Mouse (Mus musculus) liver, embryonic 13.5 days (tissue): Measurements from ENCODE around the gene Ccnk. TPM values are rescaled to one million over a fixed set of nuclear protein-coding genes. Genes with fewer than 3 reads are reported as not detected.

Experiments
- ATAC-seq: fragments of 200-750 bp; cut with Nextera tagmentation; 2 replicates; pipeline ENCODE4 v1.8.0; 2017; ENCODE audit warnings: low read depth, mild to moderate bottlenecking, moderate number of reproducible peaks, moderate library complexity
- DNase-seq: peaks from one replicate; pipeline ENCODE4 v3.0.0; 2022
- H3K27ac ChIP-seq: fragments of 300-500 bp; sonication (generic); 2 replicates; pipeline ENCODE4 v1.5.1; 2015; ENCODE audit warnings: moderate library complexity, mild to moderate bottlenecking, inconsistent platforms
- H3K27me3 ChIP-seq: fragments of 300-500 bp; sonication (generic); 2 replicates; pipeline ENCODE4 v1.6.1; 2015; ENCODE audit warnings: mild to moderate bottlenecking, inconsistent platforms
- H3K36me3 ChIP-seq: fragments of 300-500 bp; sonication (generic); 2 replicates; pipeline ENCODE4 v1.6.1; 2015; ENCODE audit warnings: mild to moderate bottlenecking, inconsistent platforms
- H3K4me1 ChIP-seq: fragments of 300-500 bp; sonication (generic); replicated peaks from 2 replicates; pipeline ENCODE4 v1.6.1; 2015; ENCODE audit warnings: inconsistent platforms
- H3K4me2 ChIP-seq: fragments of 300-500 bp; sonication (generic); 2 replicates; pipeline ENCODE4 v1.6.1; 2015; ENCODE audit warnings: inconsistent platforms, mild to moderate bottlenecking, moderate library complexity
- H3K4me3 ChIP-seq: fragments of 300-500 bp; sonication (generic); replicated peaks from 2 replicates; pipeline ENCODE4 v1.5.1; 2015; ENCODE audit warnings: mild to moderate bottlenecking, inconsistent platforms
- H3K9ac ChIP-seq: fragments of 300-500 bp; sonication (generic); 2 replicates; pipeline ENCODE4 v1.6.1; 2015; ENCODE audit warnings: mild to moderate bottlenecking, inconsistent platforms
- H3K9me3 ChIP-seq: fragments of 300-500 bp; sonication (generic); replicated peaks from 2 replicates; pipeline ENCODE4 v1.6.1; 2016; ENCODE audit warnings: inconsistent platforms
- WGBS: fragments of 180-500 bp; shearing (Covaris S2); methylation state at CpG from one replicate; pipeline ENCODE4 v1.1.7; 2015; ENCODE audit not compliant: insufficient replicate concordance; 5-methylcytosine and 5-hydroxymethylcytosine counted together
- polyA plus RNA-seq: library from polyadenylated mRNA; unstranded; fragments of >200 nt; fragmentation: Nextera tagmentation; extraction: Ambion mirVana; gene quantifications from 2 replicates; pipeline ENCODE4 v1.2.1, GENCODE M21; 2015

Gene Ccnk
- polyA plus RNA-seq, 1 experiment from 2014 or later: 2.3 TPM

- DNase-seq (no peak), ATAC-seq (no peak)
- no peak overlapping the region for H3K4me2 ChIP-seq
- no peak overlapping the region for H3K9ac ChIP-seq
- peaks cover 18% of the 10 kb centered on the region for H3K4me1 ChIP-seq
- no peaks in the 10 kb centered on the region for H3K27me3 ChIP-seq
- H3K36me3 ChIP-seq: no peaks in the 10 kb centered on the region
- H3K9me3 ChIP-seq: no peaks in the 10 kb centered on the region
- no peak overlapping the region for H3K27ac ChIP-seq
- H3K4me3 ChIP-seq: no peak overlapping the region
- WGBS: 69% methylated on average over 13 of the region's 13 CpGs
Measured at GRCm38 (mm10) chr12:108226216-108226615, 46.8 kb downstream of the Ccnk start.

DNA sequence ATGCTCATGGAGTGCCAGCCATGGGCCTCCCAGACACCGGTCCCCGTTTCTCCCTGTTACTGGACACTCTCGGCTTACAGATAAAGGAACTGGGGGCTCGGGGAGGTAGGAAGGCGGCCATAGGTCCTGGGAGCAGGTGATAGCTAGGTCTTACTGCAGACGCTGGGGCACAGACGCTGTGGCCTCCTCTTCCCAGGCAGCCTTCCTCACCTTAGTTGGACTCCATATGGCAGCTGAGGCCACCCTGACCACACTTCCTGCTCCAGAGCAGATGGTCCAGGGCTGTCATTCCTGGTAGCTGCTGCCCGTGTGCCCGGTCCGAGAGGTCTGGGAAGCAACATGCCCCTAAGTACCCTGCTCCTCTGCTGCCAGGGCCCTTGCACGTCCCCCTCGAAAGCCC lies 47.6 kb downstream of the Ccnk start:
- H3K4me1 ChIP-seq: peaks cover 21% of the 10 kb centered on the region

DNA sequence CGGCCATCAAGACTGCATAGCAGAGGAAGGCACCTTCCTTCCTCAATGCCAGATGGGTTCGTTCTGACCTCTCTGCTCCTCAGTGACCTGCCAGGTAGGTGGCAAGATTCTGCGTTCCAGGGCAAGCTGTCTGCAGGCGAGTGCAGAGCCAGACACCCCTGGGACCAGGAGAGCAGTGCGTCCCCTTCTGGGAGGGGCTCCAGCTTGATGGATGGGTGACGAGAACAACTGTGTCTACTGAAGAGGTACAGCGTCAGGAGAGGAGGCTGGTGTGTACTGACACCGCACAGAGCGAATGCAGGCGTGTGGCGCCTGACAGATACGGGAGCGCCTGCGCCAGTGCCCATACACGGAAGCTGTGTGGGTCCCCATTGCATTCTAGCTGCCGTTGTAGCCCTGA lies 48.1 kb downstream of the Ccnk start:
- H3K9ac ChIP-seq: no peak overlapping the region
- H3K4me1 ChIP-seq: peaks cover 21% of the 10 kb centered on the region
- H3K36me3 ChIP-seq: no peaks in the 10 kb centered on the region
- H3K27ac ChIP-seq: no peak overlapping the region
- 71% methylated on average over 16 of the region's 16 CpGs for WGBS
- no peak overlapping the region for H3K4me2 ChIP-seq
- H3K9me3 ChIP-seq: no peaks in the 10 kb centered on the region
- no peak overlapping the region for H3K4me3 ChIP-seq
- DNase-seq (no peak), ATAC-seq (no peak)
- no peaks in the 10 kb centered on the region for H3K27me3 ChIP-seq

More for the DNA sequence above, 47.6 kb downstream of the Ccnk start:
- Histone ChIP-seq H3K4me3 (no peak overlapping the region), H3K4me2 (no peak overlapping the region), H3K36me3 (no peaks in the 10 kb centered on the region), H3K27me3 (no peaks in the 10 kb centered on the region), H3K9ac (no peak overlapping the region), H3K27ac (no peak overlapping the region), H3K9me3 (no peaks in the 10 kb centered on the region)
- DNase-seq (no peak), ATAC-seq (no peak)
- 61% methylated on average over 12 of the region's 12 CpGs for WGBS

DNA sequence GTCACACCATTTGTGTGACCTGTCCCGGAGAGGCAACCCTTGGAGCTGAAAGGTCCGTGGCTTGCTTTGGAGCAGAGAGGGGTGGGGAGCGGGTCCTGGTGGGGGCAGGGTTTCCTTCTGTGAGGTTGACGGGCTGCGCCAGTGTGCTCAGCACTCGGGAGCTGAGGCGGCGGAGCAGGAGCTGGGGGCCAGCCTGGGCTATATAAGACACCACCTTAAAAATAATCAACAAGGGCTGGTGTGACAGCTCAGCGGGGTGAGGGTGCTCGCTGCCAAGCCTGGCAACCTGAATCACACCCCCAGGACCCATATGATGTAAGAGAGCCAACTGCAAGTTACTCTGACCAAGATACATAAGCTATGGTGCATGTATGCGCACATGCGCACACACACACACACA lies 50.7 kb downstream of the Ccnk start:
- H3K27me3 ChIP-seq: no peaks in the 10 kb centered on the region
- WGBS: 71% methylated on average over 12 of the region's 12 CpGs
- H3K9ac ChIP-seq: no peak overlapping the region
- DNase-seq (no peak), ATAC-seq (no peak)
- H3K4me1 ChIP-seq: peaks cover 31% of the 10 kb centered on the region
- no peaks in the 10 kb centered on the region for H3K9me3 ChIP-seq
- no peak overlapping the region for H3K4me3 ChIP-seq
- H3K36me3 ChIP-seq: no peaks in the 10 kb centered on the region
- H3K4me2 ChIP-seq: no peak overlapping the region
- H3K27ac ChIP-seq: no peak overlapping the region

GRCm38 (mm10) chr12:108230821-108231794 lies 51.7 kb downstream of the Ccnk start:
- H3K9me3 ChIP-seq: no peaks in the 10 kb centered on the region
- 60% methylated on average over 17 of the region's 18 CpGs for WGBS
- H3K27me3 ChIP-seq: no peaks in the 10 kb centered on the region
- no peaks in the 10 kb centered on the region for H3K36me3 ChIP-seq
- no peak overlapping the region for H3K4me2 ChIP-seq
- no peak overlapping the region for H3K9ac ChIP-seq
- no peak for ATAC-seq
- peaks cover 31% of the 10 kb centered on the region for H3K4me1 ChIP-seq
- no peak overlapping the region for H3K27ac ChIP-seq
- no peak for DNase-seq
- no peak overlapping the region for H3K4me3 ChIP-seq

DNA sequence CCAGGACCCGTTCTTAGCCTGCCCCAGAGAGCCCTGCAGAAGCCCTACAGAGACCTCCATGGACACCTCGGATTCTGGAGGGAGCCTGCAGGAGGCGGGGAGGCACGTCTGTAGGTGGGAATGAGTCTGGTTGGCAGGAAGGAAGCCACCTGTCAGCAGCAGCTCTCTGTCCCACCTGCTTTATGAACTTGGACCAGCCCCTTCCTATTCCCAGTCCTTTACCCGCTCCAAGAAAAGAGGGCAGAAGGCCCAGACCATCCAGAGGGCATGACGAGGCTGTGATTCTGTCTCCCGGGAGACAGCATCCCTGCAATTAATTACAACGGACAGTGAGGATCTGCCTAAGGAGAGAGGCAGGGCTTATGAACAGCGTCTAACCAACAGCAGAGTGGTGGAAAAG lies 52.5 kb downstream of the Ccnk start:
- ATAC-seq (no peak), DNase-seq (no peak)
- H3K4me1 ChIP-seq: peaks cover 37% of the 10 kb centered on the region
- no peak overlapping the region for H3K4me2 ChIP-seq
- 66% methylated on average over 9 of the region's 9 CpGs for WGBS
- no peak overlapping the region for H3K27ac ChIP-seq
- no peaks in the 10 kb centered on the region for H3K36me3 ChIP-seq
- no peak overlapping the region for H3K9ac ChIP-seq
- H3K27me3 ChIP-seq: no peaks in the 10 kb centered on the region
- no peaks in the 10 kb centered on the region for H3K9me3 ChIP-seq
- H3K4me3 ChIP-seq: no peak overlapping the region

DNA sequence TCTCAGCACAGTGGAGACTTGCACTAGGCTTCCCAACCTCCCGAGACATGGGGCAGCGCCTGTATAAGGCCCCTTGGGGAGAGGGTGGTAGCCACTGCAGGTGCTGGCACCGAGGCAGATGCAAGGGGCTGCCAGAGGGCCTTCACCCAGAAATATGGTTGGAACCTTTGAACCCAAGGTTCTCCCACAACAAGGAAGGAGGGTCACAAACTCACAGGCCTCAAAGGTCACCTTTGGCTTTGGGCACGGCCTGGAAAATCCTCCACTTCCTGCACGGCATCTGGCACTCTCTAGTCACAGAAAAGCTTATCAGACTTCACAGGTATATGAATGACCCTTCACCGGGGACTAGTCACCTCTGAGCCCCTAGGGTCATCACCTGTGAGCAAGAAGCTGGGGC lies 54.4 kb downstream of the Ccnk start:
- no peak overlapping the region for H3K4me2 ChIP-seq
- no peak overlapping the region for H3K4me3 ChIP-seq
- no peaks in the 10 kb centered on the region for H3K36me3 ChIP-seq
- H3K27me3 ChIP-seq: no peaks in the 10 kb centered on the region
- no peak overlapping the region for H3K9ac ChIP-seq
- ATAC-seq: no peak
- no peaks in the 10 kb centered on the region for H3K9me3 ChIP-seq
- H3K4me1 ChIP-seq: peaks cover 54% of the 10 kb centered on the region
- DNase-seq: no peak
- no peak overlapping the region for H3K27ac ChIP-seq
- WGBS: 67% methylated on average over 6 of the region's 6 CpGs

DNA sequence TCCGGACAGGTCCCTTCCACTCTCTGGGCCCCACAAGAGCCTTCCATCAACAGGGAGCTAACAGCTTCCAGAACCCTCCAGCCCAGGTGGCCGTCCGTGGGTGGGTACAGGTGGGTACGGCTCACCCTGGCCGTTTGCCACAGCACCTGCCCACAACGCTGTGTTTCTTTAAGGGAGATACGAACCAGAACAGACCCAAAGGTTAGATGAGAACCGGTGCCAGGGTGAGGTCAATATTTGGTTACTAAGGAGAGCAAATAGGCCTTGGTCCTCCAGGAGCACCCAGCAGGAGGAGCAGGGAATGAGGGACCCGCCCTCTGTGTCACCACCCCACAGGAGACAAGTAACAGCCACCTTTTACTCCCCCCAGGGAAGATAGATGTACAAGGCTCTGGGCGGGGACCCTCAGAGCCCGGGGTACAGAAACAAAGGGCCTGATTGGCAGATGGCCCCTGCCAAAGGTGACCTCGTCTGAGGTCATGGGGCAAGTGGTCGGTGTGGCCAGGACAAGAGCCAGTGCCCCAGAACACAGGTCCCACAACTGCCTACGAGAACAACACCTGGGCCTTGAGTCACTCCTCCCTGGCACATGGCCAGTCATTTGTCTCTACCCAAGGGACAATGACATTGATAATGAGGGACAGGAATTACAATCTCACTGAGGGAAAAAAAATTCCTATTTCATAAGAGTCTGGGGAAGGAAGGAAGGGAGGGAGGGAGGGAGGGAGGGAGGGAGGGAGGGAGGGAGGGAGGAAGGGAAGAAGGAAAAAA lies 55.6 kb downstream of the Ccnk start:
- H3K36me3 ChIP-seq: no peaks in the 10 kb centered on the region
- no peak for ATAC-seq
- H3K4me2 ChIP-seq: no peak overlapping the region
- no peak overlapping the region for H3K27ac ChIP-seq
- H3K4me3 ChIP-seq: no peak overlapping the region
- H3K9me3 ChIP-seq: no peaks in the 10 kb centered on the region
- WGBS: 74% methylated on average over 14 of the region's 14 CpGs
- peaks cover 52% of the 10 kb centered on the region for H3K4me1 ChIP-seq
- no peaks in the 10 kb centered on the region for H3K27me3 ChIP-seq
- no peak for DNase-seq
- H3K9ac ChIP-seq: no peak overlapping the region

GRCm38 (mm10) chr12:108235976-108236555 lies 56.7 kb downstream of the Ccnk start:
- H3K36me3 ChIP-seq: no peaks in the 10 kb centered on the region
- no peaks in the 10 kb centered on the region for H3K9me3 ChIP-seq
- no peak overlapping the region for H3K4me3 ChIP-seq
- no peak overlapping the region for H3K4me2 ChIP-seq
- ATAC-seq (no peak), DNase-seq (no peak)
- peaks cover 57% of the 10 kb centered on the region for H3K4me1 ChIP-seq
- H3K9ac ChIP-seq: no peak overlapping the region
- no peaks in the 10 kb centered on the region for H3K27me3 ChIP-seq
- H3K27ac ChIP-seq: no peak overlapping the region
- 68% methylated on average over 18 of the region's 18 CpGs for WGBS

GRCm38 (mm10) chr12:108237300-108238006 lies 58.1 kb downstream of the Ccnk start:
- H3K4me3 ChIP-seq: no peak overlapping the region
- no peak overlapping the region for H3K4me2 ChIP-seq
- H3K27ac ChIP-seq: no peak overlapping the region
- H3K9ac ChIP-seq: no peak overlapping the region
- no peaks in the 10 kb centered on the region for H3K27me3 ChIP-seq
- no peaks in the 10 kb centered on the region for H3K36me3 ChIP-seq
- no peak for ATAC-seq
- 57% methylated on average over 6 of the region's 6 CpGs for WGBS
- H3K4me1 ChIP-seq: peaks cover 65% of the 10 kb centered on the region
- DNase-seq: no peak
- no peaks in the 10 kb centered on the region for H3K9me3 ChIP-seq
